Mouse (Mus musculus): ENCODE measurements around the gene Sirt6.

Gene Sirt6

DNA sequence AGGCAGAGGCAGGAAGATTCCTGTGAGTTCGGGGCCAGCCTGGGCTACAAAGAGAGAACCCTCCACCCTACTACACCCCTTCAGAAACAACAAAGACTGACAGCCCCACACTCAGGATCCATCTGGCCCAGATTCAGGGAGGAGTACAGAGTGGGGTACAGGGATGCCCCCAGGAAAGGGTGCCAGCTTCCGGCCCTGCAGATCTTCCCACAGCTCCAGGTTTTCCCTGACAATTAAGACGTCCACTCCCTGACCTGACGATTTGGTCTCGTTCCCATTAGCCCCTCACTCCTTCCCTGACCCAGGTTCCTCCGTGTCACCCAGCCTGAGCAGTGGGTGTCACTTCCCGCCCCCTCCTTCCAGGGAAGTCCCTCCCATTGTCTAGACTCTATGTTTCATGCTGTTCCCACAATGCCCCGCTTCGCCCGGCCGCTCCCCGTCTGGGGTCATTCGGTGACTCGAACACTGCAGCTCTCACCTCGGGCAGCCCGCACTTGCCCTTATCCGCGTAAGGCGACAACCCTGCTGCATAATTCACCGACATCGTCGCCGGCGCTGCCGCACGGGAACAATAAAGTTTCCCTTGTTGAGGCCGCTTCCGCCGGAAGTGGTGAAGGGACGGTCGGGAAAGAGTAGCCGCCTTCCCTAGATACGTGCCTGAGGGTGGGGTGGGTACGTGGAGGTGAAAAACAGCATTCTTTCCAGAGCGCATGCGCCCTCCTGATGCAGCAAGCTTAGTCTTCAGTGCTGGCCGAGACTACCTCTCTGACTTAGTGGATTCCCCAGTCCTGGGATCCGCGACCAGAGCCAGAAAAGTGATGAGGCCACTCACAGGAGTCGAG lies at the start of gene Sirt6:
TSS of gene Sirt6 (minus strand) at position 804 of the 842 bp plus-strand sequence.
- in situ Hi-C loops (cut with MboI, MseI): loop anchor here (25.0 kb wide), 2 partner anchors 360 to 1160 kb away; no protein-coding TSS in a partner anchor

GRCm38 (mm10) chr10:81656174-81656573 lies 28.6 kb upstream of the Sirt6 start:
- in situ Hi-C loops (cut with MboI, MseI): loop anchor here in 1 of 2 experiments (10.0 kb wide), 1 partner anchor 59 kb away; no protein-coding TSS in a partner anchor

DNA sequence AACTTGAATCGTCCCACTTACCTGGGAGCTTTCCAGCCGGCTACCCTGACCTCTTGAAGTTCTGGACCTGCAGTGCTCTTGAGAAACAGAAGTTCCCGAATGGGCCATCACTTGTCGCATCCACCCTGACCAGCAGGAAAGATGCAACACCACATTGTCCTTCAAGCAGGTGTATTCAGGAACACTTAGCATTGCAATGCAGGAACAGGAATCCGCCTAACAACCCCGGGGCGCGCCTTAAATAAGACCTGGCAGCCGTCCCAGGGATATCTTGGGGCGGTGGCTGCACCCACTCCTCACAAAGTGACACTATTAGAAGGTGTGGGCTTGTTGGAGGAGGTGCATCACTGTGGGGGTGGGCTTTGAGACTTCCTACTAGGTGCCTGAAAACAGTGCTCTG lies 27.6 kb upstream of the Sirt6 start:
- in situ Hi-C loops (cut with MboI, MseI): loop anchor here in 1 of 2 experiments (10.0 kb wide), 1 partner anchor 60 kb away; no protein-coding TSS in a partner anchor

- in situ Hi-C loops (cut with MboI, MseI): loop anchor here (10.0 to 25.0 kb wide), 3 partner anchors 56 to 1138 kb away; partner anchors contain the start of gene Zfp433 (in 1 of the 2)
These were observed 21.5 kb upstream of the Sirt6 start, which contains the start of gene Gm10778 for GRCm38 (mm10) chr10:81648803-81649775. TSS of gene Gm10778 (plus strand) at chr10:81649059.

- in situ Hi-C loops (cut with MboI, MseI): loop anchor here (10.0 to 25.0 kb wide), 3 partner anchors 59 to 1141 kb away; partner anchors contain the start of gene Zfp433 (in 1 of the 2)
These were observed 18.5 kb upstream of the Sirt6 start for GRCm38 (mm10) chr10:81646015-81646555.

- in situ Hi-C loops (cut with MboI, MseI): loop anchor here (10.0 to 25.0 kb wide), 3 partner anchors 59 to 1142 kb away; partner anchors contain the start of gene Zfp433 (in 1 of the 2)
These were observed 17.8 kb upstream of the Sirt6 start for GRCm38 (mm10) chr10:81645391-81645790.

GRCm38 (mm10) chr10:81644716-81645115 lies 17.1 kb upstream of the Sirt6 start:
- in situ Hi-C loops (cut with MboI, MseI): loop anchor here (5.0 to 25.0 kb wide), 4 partner anchors 60 to 1143 kb away; partner anchors contain the start of gene Zfp433 (in 1 of the 2)

DNA sequence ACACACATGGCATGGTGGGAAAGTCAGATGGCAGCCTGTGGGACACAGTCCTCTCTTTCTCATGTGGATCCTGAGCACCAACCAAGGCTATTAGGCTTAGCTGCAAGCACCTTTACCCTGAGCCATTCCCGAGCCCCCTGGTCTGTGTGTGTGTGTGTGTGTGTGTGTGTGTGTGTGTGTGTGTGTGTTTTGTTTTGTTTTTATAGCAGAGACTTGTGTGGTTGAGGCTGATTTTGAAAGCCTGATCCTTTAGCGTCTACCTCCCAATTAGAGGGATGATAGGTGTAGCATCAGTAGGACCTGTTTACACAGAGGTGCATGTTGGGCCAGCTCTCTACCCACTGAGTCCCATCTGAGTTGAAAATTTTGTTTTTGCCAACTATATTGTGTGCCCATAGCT lies 16.6 kb upstream of the Sirt6 start:
- in situ Hi-C loops (cut with MboI, MseI): loop anchor here (5.0 to 25.0 kb wide), 4 partner anchors 61 to 1143 kb away; partner anchors contain the start of gene Zfp433 (in 1 of the 2)

GRCm38 (mm10) chr10:81643449-81644055 lies 16.0 kb upstream of the Sirt6 start:
- in situ Hi-C loops (cut with MboI, MseI): loop anchor here (5.0 to 25.0 kb wide), 4 partner anchors 61 to 1144 kb away; partner anchors contain the start of gene Zfp433 (in 1 of the 2)

- in situ Hi-C loops (cut with MboI, MseI): loop anchor here (5.0 to 25.0 kb wide), 4 partner anchors 62 to 1144 kb away; partner anchors contain the start of gene Zfp433 (in 1 of the 2)
These were observed 15.3 kb upstream of the Sirt6 start for GRCm38 (mm10) chr10:81642648-81643448.

- in situ Hi-C loops (cut with MboI, MseI): loop anchor here (5.0 to 25.0 kb wide), 4 partner anchors 63 to 1145 kb away; partner anchors contain the start of gene Zfp433 (in 1 of the 2)
These were observed 14.5 kb upstream of the Sirt6 start for GRCm38 (mm10) chr10:81641978-81642647.

GRCm38 (mm10) chr10:81641566-81641965 lies 14.0 kb upstream of the Sirt6 start:
- in situ Hi-C loops (cut with MboI, MseI): loop anchor here (5.0 to 25.0 kb wide), 4 partner anchors 63 to 1146 kb away; partner anchors contain the start of gene Zfp433 (in 1 of the 2)

DNA sequence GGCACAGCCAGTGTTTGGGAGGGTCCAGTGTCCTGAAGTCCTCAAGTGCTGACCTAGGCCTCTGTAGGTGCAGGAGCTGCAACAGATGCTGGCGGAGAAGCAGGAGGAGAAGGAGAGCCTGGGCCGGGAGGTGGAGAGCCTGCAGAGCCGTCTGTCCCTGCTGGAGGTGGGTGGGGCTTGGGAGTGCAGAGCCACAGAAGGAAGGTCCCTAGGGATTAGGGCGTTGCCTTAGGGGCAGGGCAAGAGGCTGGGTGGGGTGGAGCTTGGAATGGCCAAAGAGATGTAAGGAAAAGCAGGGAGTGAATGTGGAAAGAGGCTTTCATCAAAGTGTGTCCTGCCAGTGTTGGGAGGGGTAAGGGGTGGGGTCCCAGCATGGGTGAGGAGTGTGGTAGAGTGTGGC lies 13.2 kb upstream of the Sirt6 start:
- in situ Hi-C loops (cut with MboI, MseI): loop anchor here (5.0 to 25.0 kb wide), 4 partner anchors 64 to 1146 kb away; partner anchors contain the start of gene Zfp433 (in 1 of the 2)

- in situ Hi-C loops (cut with MboI, MseI): loop anchor here (5.0 to 25.0 kb wide), 3 partner anchors 349 to 1149 kb away; partner anchors contain the start of gene Tdg (in 1 of the 2)
These were observed 10.5 kb upstream of the Sirt6 start for GRCm38 (mm10) chr10:81638101-81638500.

GRCm38 (mm10) chr10:81636338-81636737 lies 8.7 kb upstream of the Sirt6 start:
- in situ Hi-C loops (cut with MboI, MseI): loop anchor here (5.0 to 25.0 kb wide), 3 partner anchors 351 to 1151 kb away; partner anchors contain the start of gene Tdg (in 1 of the 2)

GRCm38 (mm10) chr10:81633253-81634099 lies 5.9 kb upstream of the Sirt6 start:
- in situ Hi-C loops (cut with MboI, MseI): loop anchor here (25.0 kb wide), 2 partner anchors 354 to 1154 kb away; no protein-coding TSS in a partner anchor

- in situ Hi-C loops (cut with MboI, MseI): loop anchor here (25.0 kb wide), 2 partner anchors 359 to 1159 kb away; no protein-coding TSS in a partner anchor
These were observed 793 bp upstream of the Sirt6 start, which contains the start of gene Ankrd24 for GRCm38 (mm10) chr10:81628390-81628789. TSS of gene Ankrd24 (plus strand) at chr10:81628540.

Measured in T-helper 17 cell (primary cell).